Mouse (Mus musculus) limb, embryonic 15.5 days (tissue): ENCODE measurements around the gene Ntn4. TPM values are rescaled to one million over a fixed set of nuclear protein-coding genes. Genes with fewer than 3 reads are reported as not detected.
A peak's percentile ranks its signal among the peaks of the same experiment; 100 is the strongest.

Experiments used
- ATAC-seq: fragments of 200-750 bp; cut with Nextera tagmentation; 2 replicates; pipeline ENCODE4 v1.8.0; 2017; ENCODE audit warnings: low read depth, moderate TSS enrichment; ENCODE audit not compliant: insufficient number of reproducible peaks, low FRiP score, low TSS enrichment
- H3K27ac ChIP-seq: fragments of 300-500 bp; sonication (generic); 2 replicates; pipeline ENCODE4 v1.5.1; 2015; ENCODE audit warnings: moderate library complexity, mild to moderate bottlenecking, inconsistent platforms
- H3K27me3 ChIP-seq: fragments of 300-500 bp; sonication (generic); 2 replicates; pipeline ENCODE4 v1.6.1; 2015; ENCODE audit warnings: inconsistent platforms
- H3K36me3 ChIP-seq: fragments of 300-500 bp; sonication (generic); 2 replicates; pipeline ENCODE4 v1.6.1; 2015; ENCODE audit warnings: inconsistent platforms
- H3K4me1 ChIP-seq: fragments of 300-500 bp; sonication (generic); 2 replicates; pipeline ENCODE4 v1.6.1; 2015; ENCODE audit warnings: inconsistent platforms
- H3K4me2 ChIP-seq: fragments of 300-500 bp; sonication (generic); 2 replicates; pipeline ENCODE4 v1.6.1; 2015; ENCODE audit warnings: mild to moderate bottlenecking, inconsistent platforms
- H3K4me3 ChIP-seq: fragments of 300-500 bp; sonication (generic); 2 replicates; pipeline ENCODE4 v1.5.1; 2015; ENCODE audit warnings: mild to moderate bottlenecking, inconsistent platforms
- H3K9ac ChIP-seq: fragments of 300-500 bp; sonication (generic); 2 replicates; pipeline ENCODE4 v1.6.1; 2015; ENCODE audit warnings: inconsistent platforms
- H3K9me3 ChIP-seq: fragments of 300-500 bp; sonication (generic); 2 replicates; pipeline ENCODE4 v1.6.1; 2016; ENCODE audit warnings: inconsistent platforms
- WGBS: fragments of 180-500 bp; shearing (Covaris S2); methylation state at CpG from one replicate; pipeline ENCODE4 v1.1.7; 2015; 5-methylcytosine and 5-hydroxymethylcytosine counted together
- polyA plus RNA-seq: library from polyadenylated mRNA; unstranded; fragments of >200 nt; fragmentation: Nextera tagmentation; extraction: Ambion mirVana; gene quantifications from 2 replicates; pipeline ENCODE4 v1.2.1, GENCODE M21; 2015

Gene Ntn4
- polyA plus RNA-seq, 1 experiment from 2014 or later: 1.2 TPM

DNA sequence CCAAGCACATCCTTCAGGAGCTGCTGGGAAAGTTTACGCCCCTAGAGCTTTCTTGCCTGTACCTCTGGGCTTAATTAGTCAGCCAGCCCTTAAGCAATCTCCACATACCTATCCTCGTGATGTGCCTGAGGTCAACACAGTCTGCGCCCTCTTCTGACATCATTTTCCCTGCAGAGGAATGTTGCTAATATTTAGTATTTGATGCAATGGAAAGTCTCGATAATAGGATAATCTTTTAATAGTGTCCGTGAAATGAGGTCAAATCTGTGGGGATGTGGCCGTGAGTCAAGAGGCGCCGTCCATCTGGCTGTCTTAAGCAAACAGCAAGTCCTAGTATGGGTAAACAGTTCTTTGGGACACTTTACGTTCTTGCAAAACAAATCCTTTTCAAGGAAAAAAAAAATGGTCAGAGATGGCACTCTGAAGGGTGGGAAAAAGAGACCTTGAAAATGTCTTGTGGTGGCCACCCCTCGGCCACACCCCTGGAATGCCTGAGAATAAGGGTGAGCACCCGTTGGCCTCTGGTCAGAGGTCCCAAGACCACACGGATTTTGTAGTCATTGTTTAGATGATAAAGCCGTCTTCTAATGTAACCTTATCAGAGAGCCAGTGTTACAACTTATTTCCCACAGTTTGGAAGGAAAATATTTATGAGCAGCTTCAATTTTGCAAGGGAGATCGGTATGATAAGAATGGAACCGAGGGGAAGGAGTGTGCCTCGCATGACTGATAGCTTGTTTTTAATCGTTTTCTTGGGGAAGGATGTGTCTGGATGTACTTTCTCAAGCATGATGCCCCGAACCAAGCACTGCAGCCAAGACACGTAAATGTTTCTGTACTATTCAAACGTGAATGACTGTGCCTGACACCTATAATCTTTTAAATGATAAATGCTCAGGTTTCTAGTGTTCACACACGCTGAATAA lies 109.0 kb downstream of the Ntn4 start:
- Histone ChIP-seq H3K36me3 (no peaks in the 10 kb centered on the region), H3K4me3 (no peak overlapping the region), H3K4me1 (no peaks in the 10 kb centered on the region), H3K4me2 (no peak overlapping the region), H3K27ac (no peak overlapping the region), H3K27me3 (no peaks in the 10 kb centered on the region), H3K9ac (no peak overlapping the region), H3K9me3 (no peaks in the 10 kb centered on the region)
- 58% methylated on average over 21 of the region's 21 CpGs for WGBS
- no peak for ATAC-seq

DNA sequence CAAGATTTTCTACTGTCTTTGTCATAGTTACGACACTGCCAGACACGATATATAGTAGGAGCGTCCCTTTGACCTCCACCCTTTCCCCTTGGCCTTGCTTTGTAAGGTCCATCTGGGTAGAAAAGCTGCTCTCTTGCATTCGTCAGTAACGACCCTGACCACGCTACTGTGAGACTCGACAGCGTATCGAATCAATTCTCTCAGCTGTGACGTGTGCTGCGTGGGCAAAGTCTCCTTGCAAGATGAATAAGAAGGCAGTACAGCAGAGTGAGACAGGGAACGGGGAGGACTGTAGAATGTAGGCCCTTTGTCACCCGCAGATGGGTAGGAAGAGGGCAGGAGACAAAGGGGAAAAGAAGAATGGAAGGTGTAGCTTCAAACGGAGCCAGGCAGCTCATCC lies 110.8 kb downstream of the Ntn4 start:
- H3K27ac ChIP-seq: no peak overlapping the region
- H3K4me2 ChIP-seq: no peak overlapping the region
- no peak for ATAC-seq
- no peaks in the 10 kb centered on the region for H3K36me3 ChIP-seq
- no peaks in the 10 kb centered on the region for H3K4me1 ChIP-seq
- 84% methylated on average over 14 of the region's 14 CpGs for WGBS
- H3K4me3 ChIP-seq: no peak overlapping the region
- H3K27me3 ChIP-seq: no peaks in the 10 kb centered on the region
- no peak overlapping the region for H3K9ac ChIP-seq
- H3K9me3 ChIP-seq: no peaks in the 10 kb centered on the region

DNA sequence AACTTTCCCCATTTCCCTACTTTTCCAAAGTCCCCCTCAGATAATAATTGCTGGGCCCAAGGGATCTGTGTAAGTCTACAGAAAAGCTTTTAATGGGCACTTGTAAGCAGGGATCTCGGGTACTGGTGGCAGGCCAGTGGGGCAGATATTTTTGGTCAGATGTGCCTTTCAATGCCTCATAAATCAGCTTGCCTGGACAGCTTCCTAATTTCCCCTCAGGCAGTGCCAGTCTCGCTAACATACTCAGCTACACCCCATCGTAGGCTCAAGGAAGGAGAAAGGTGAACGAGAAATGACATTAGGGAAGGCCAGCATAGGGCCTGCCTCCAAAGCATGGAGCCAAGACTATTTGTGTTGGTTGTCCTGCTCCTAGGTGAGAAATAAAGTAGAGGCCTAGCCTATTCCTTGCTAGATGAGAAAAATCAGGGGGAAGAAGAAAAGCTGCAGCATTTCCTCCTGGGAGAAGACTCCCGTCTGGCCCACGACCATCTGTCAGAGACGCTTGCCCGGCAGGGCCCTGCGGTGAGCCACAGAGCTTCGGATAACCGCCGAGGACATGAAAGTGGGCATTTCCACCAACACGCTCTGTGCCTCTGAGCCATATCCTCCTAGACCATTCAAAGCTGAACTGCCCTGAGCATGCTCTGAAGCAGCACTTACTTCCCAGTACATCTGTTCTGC lies 113.4 kb downstream of the Ntn4 start:
- WGBS: 68% methylated on average over 13 of the region's 13 CpGs
- ATAC-seq: no peak

DNA sequence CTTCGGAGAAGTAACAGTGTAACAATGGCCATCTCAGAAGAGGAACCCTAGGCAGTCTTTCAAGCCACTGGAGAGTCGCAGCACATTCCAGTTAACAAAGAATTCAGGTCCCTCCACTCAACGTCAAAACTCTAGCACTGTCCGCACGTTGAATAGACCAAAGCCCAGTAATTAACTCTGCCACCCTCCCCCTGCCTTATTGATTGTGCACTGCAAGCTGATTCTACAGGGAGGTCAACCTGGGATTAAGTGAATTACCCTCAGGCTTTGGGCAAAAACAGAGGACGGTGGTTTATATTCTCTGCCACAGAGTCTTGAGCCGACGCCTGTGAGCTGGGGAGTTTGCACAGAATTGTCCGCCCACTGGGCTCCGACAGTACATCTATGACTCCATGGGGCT lies 115.7 kb downstream of the Ntn4 start:
- WGBS: 63% methylated on average over 10 of the region's 10 CpGs
- Histone ChIP-seq H3K9ac (no peak overlapping the region), H3K27me3 (no peaks in the 10 kb centered on the region), H3K4me2 (no peak overlapping the region), H3K4me1 (no peaks in the 10 kb centered on the region), H3K9me3 (no peaks in the 10 kb centered on the region), H3K4me3 (no peak overlapping the region), H3K27ac (no peak overlapping the region), H3K36me3 (no peaks in the 10 kb centered on the region)
- no peak for ATAC-seq

More for the DNA sequence above, 113.4 kb downstream of the Ntn4 start:
- Histone ChIP-seq H3K9me3 (no peaks in the 10 kb centered on the region), H3K36me3 (no peaks in the 10 kb centered on the region), H3K4me3 (no peak overlapping the region), H3K27me3 (no peaks in the 10 kb centered on the region), H3K27ac (no peak overlapping the region), H3K9ac (no peak overlapping the region), H3K4me2 (no peak overlapping the region), H3K4me1 (no peaks in the 10 kb centered on the region)

DNA sequence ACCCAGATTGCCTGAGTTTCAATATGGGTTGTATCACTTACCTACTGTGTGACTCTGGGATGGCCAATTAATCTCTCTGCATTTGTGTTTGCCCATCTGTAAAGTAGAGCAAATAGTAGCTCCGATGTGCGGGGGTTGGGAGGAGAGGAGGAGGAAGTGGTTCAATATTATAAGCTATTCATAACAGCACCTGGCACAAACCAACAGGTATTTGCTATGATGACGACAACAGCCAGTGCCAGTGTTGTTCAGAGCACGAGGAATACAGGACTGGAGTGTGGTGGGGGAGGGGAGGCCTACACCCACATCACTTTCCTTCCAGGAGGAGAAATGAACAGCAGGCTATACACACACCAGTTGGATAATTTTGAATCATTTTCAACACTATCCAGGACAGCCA lies 119.2 kb downstream of the Ntn4 start:
- no peak overlapping the region for H3K9ac ChIP-seq
- no peak for ATAC-seq
- 75% methylated on average over 4 of the region's 4 CpGs for WGBS
- no peak overlapping the region for H3K4me3 ChIP-seq
- no peaks in the 10 kb centered on the region for H3K4me1 ChIP-seq
- no peaks in the 10 kb centered on the region for H3K36me3 ChIP-seq
- H3K4me2 ChIP-seq: no peak overlapping the region
- H3K27me3 ChIP-seq: no peaks in the 10 kb centered on the region
- no peaks in the 10 kb centered on the region for H3K9me3 ChIP-seq
- no peak overlapping the region for H3K27ac ChIP-seq

DNA sequence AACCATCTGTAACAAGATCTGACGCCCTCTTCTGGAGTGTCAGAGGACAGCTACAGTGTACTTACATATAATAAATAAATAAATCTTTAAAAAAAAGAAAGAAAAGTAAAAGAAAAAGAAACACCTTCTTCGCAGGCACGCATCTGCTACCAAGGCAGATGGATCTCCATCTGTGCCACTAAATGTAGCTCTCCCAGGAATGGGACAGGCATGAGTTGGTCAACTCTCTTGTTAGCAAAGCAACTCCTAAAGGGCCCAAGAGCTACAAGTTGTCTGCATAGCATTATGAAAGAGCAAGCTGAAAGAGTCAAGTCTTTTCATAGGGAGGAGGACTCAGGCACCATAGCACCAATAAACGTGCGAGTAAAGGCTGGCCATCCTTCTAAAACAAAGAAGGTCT lies 119.9 kb downstream of the Ntn4 start:
- Histone ChIP-seq H3K36me3 (no peaks in the 10 kb centered on the region), H3K27me3 (no peaks in the 10 kb centered on the region), H3K27ac (no peak overlapping the region), H3K4me2 (no peak overlapping the region), H3K4me3 (no peak overlapping the region), H3K9me3 (no peaks in the 10 kb centered on the region), H3K9ac (no peak overlapping the region), H3K4me1 (no peaks in the 10 kb centered on the region)
- 87% methylated on average over 5 of the region's 5 CpGs for WGBS
- no peak for ATAC-seq

DNA sequence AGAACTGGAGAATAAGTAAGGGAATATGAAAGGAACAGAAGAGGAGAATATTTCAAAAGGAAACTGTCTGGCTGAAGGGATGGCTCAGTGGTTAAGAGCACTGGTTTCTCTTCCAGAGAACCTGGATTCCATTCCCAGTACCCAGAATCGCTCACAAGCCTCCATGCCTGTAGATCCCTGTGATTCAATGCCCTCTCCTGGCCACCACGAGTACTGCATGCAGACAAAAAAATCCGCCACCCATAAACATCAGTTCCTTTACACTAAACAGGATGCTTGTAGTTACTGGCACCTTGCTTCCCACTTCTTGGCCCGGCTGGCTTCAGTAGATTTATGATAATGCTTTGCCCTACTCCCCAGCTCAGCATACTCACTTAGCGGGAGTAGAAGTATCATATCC lies 122.6 kb downstream of the Ntn4 start:
- Histone ChIP-seq H3K9me3 (no peaks in the 10 kb centered on the region), H3K36me3 (no peaks in the 10 kb centered on the region), H3K27me3 (no peaks in the 10 kb centered on the region), H3K4me2 (no peak overlapping the region), H3K4me1 (peaks cover 2% of the 10 kb centered on the region; the same call in 1 of the 2 replicates), H3K27ac (no peak overlapping the region), H3K4me3 (no peak overlapping the region), H3K9ac (no peak overlapping the region)
- 35% methylated on average over 5 of the region's 5 CpGs for WGBS
- ATAC-seq: no peak

DNA sequence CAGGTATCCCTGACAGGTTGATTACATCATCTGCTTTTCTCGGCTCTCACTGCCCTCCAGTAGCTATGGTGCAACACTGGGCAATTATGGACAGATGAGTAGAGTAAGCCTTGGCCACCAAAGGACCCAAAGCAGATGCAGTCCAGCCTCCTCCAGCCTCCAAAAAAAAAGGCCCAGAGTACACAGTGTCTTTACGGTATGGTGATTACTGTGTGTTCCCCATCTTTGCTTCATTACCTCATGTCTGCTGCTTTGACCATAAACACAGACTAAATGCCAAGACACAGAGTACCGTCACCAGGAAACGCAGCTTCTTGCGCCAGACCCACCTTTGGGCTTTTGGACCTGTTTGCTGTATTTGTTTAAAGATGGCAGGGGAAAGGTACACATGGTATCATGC lies 125.7 kb downstream of the Ntn4 start:
- Histone ChIP-seq H3K9me3 (no peaks in the 10 kb centered on the region), H3K4me2 (no peak overlapping the region), H3K27me3 (no peaks in the 10 kb centered on the region), H3K4me3 (no peak overlapping the region), H3K4me1 (peaks cover 4% of the 10 kb centered on the region; the same call in 1 of the 2 replicates), H3K36me3 (no peaks in the 10 kb centered on the region), H3K9ac (no peak overlapping the region), H3K27ac (no peak overlapping the region)
- whole genome bisulfite sequencing: 83% methylated on average over 5 of the region's 5 CpGs
- ATAC-seq: no peak

DNA sequence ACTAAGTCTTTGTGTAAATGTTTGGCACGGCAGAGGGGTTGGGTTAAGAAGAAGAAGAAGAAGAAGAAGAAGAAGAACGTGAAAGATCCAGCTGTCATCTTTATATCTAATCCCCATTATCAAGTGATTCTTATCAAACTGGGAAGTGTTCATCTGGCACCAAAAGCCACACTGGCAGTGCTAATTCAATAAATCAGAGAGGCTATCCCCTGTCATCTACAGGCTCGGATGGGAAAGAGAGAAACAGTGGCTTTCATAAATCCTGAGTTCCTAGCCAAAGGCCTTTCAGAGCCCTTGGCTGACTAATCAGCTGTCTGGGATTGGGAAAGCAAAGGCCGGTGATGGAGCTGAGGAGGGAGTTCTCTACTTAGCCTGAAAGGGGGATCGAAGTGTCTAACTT lies 126.8 kb downstream of the Ntn4 start:
- Histone ChIP-seq H3K4me3 (no peak overlapping the region), H3K27ac (no peak overlapping the region), H3K9me3 (no peaks in the 10 kb centered on the region), H3K36me3 (no peaks in the 10 kb centered on the region), H3K27me3 (no peaks in the 10 kb centered on the region), H3K9ac (no peak overlapping the region), H3K4me2 (no peak overlapping the region), H3K4me1 (peaks cover 4% of the 10 kb centered on the region; the same call in 1 of the 2 replicates)
- ATAC-seq: no peak
- 74% methylated on average over 5 of the region's 5 CpGs for WGBS

DNA sequence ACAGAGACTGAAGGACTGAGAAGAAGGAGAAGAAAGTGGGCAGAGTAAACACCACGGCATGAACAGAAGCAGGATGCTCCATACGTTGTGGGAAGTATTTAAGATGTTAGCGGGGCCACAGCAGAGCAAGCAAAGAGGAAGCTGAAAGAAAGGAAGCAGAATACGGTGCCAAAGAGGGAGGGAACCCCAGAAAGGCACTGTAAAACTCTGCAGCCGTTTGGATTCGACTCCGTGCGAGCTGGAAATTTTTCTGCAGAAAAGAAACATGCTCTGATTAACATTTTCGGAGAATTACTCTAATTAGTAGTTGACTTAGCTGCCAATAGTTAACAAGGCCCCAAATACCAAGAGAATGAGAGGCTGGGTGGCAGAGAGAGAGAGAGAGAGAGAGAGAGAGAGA lies 127.7 kb downstream of the Ntn4 start:
- H3K36me3 ChIP-seq: no peaks in the 10 kb centered on the region
- H3K9me3 ChIP-seq: no peaks in the 10 kb centered on the region
- H3K4me1 ChIP-seq: peaks cover 4% of the 10 kb centered on the region; the same call in 1 of the 2 replicates
- H3K27me3 ChIP-seq: no peaks in the 10 kb centered on the region
- no peak overlapping the region for H3K9ac ChIP-seq
- ATAC-seq: no peak
- no peak overlapping the region for H3K4me3 ChIP-seq
- 0 out of 2 replicates have a peak overlapping the region, but pooled peaks have one; percentile 10 for H3K4me2 ChIP-seq
- no peak overlapping the region for H3K27ac ChIP-seq
- 40% methylated on average over 9 of the region's 9 CpGs for WGBS

DNA sequence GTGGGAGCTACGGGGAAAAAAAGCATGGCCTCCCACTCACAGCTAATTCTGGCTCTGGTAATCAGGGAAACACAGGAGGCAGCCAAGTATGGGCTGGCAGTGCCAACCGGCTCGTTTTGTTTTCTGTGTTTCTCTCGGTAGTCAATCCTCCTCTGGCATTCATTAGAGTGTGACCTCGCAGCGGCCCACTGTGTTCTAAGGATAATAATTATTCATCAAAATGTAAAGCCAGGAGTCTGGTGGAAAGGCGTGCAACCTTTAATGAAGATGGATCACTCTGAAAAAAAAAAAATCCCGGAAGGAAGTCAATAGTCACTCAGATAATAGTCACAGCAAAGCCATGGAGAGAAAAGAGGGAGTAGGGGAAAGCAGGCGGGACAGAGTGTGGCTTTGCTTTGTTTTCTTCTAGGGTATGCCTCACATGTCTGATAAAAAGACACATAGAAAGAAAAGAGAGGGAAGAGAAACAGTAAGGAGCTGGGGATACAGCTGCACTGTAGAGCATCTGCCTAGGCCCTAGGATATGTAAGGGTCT lies 131.5 kb downstream of the Ntn4 start:
- Histone ChIP-seq H3K9me3 (no peaks in the 10 kb centered on the region), H3K27me3 (no peaks in the 10 kb centered on the region), H3K4me3 (no peak overlapping the region), H3K4me2 (no peak overlapping the region), H3K4me1 (peaks cover 7% of the 10 kb centered on the region; the same call in 1 of the 2 replicates), H3K9ac (no peak overlapping the region), H3K27ac (no peak overlapping the region), H3K36me3 (no peaks in the 10 kb centered on the region)
- ATAC-seq: no peak
- 37% methylated on average over 9 of the region's 9 CpGs for WGBS

DNA sequence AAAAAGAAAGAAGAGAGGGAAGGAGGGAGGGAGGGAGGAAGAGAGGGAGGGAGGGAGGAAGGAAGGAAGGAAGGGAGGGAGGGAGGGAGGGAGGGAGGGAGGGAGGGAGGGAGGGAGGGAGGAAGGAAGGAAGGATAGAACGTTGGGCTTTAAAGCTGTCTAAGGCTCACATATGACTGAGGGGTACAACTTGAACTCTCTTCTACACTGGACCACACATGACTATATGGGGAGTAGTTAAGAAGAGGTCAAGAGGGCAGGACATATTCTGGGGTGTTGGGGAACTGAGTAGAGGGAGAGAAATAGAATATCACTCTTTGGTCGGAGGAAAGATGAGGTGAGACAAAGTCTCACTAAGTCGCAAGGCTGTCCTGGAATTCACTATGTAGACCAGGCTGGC lies 132.0 kb downstream of the Ntn4 start:
- Histone ChIP-seq H3K9me3 (no peaks in the 10 kb centered on the region), H3K27me3 (no peaks in the 10 kb centered on the region), H3K36me3 (no peaks in the 10 kb centered on the region), H3K4me3 (no peak overlapping the region), H3K9ac (no peak overlapping the region), H3K4me1 (peaks cover 10% of the 10 kb centered on the region; the same call in 1 of the 2 replicates), H3K27ac (no peak overlapping the region), H3K4me2 (no peak overlapping the region)
- WGBS: 76% methylated on average over 3 of the region's 3 CpGs
- ATAC-seq: no peak
